Mouse (Mus musculus) bone marrow macrophage, adult 2 months (primary cell): ENCODE results near the gene Gm1123. TPM values are rescaled to one million over a fixed set of nuclear protein-coding genes. Genes with fewer than 3 reads are reported as not detected.

Experiments used
- H3K27ac ChIP-seq: 2 replicates; pipeline ENCODE4 v1.5.1; 2012; ENCODE audit warnings: low read depth, low read length; ENCODE audit not compliant: insufficient read depth
- H3K4me1 ChIP-seq: 2 replicates; pipeline ENCODE4 v1.6.1; 2012; ENCODE audit warnings: low read length; ENCODE audit not compliant: control insufficient read depth, insufficient read depth
- H3K4me3 ChIP-seq: 2 replicates; pipeline ENCODE4 v1.5.1; 2012; ENCODE audit warnings: mild to moderate bottlenecking, low read length, moderate library complexity; ENCODE audit not compliant: insufficient read depth
- CTCF ChIP-seq: IDR thresholded peaks from 2 replicates; pipeline ENCODE4 v1.5.1; 2012; ENCODE audit warnings: low read depth, mild to moderate bottlenecking, low read length, moderate library complexity
- POLR2A ChIP-seq: IDR thresholded peaks from 2 replicates; pipeline ENCODE4 v1.6.1; 2012; ENCODE audit warnings: mild to moderate bottlenecking, low read depth, low read length, borderline replicate concordance
- polyA plus RNA-seq: library from polyadenylated mRNA; stranded (reverse); fragments of >200 nt; gene quantifications from 2 replicates; pipeline ENCODE4 v1.2.4, GENCODE M21; 2012; ENCODE audit not compliant: missing spikeins, insufficient read depth, insufficient read length

The Gm1123 gene
- polyA plus RNA-seq, 1 experiment: 0.36 TPM

- no peaks in the 10 kb centered on the region for H3K4me1 ChIP-seq
- no peak overlapping the region for H3K4me3 ChIP-seq
- H3K27ac ChIP-seq: no peak overlapping the region
- TF ChIP-seq POLR2A: no peak
- no peak for TF ChIP-seq CTCF
These were observed 13.3 kb upstream of the Gm1123 start for GRCm38 (mm10) chr9:99048724-99049250.

- no peak overlapping the region for H3K4me3 ChIP-seq
- no peaks in the 10 kb centered on the region for H3K4me1 ChIP-seq
- TF ChIP-seq POLR2A (no peak), CTCF (no peak)
- H3K27ac ChIP-seq: no peak overlapping the region
These were observed 9.2 kb upstream of the Gm1123 start for GRCm38 (mm10) chr9:99044761-99045160.

- no peaks in the 10 kb centered on the region for H3K4me1 ChIP-seq
- TF ChIP-seq CTCF (no peak), POLR2A (no peak)
- H3K4me3 ChIP-seq: no peak overlapping the region
- H3K27ac ChIP-seq: no peak overlapping the region
These were observed 7.1 kb upstream of the Gm1123 start for GRCm38 (mm10) chr9:99042641-99043040.

- H3K27ac ChIP-seq: no peak overlapping the region
- no peaks in the 10 kb centered on the region for H3K4me1 ChIP-seq
- no peak for TF ChIP-seq POLR2A
- no peak for TF ChIP-seq CTCF
- H3K4me3 ChIP-seq: no peak overlapping the region
These were observed 6.5 kb upstream of the Gm1123 start for GRCm38 (mm10) chr9:99041994-99042393.

GRCm38 (mm10) chr9:99034111-99034510, 1.4 kb downstream of the Gm1123 start:
- Histone ChIP-seq H3K27ac (no peak overlapping the region), H3K4me3 (no peak overlapping the region), H3K4me1 (peaks cover 7% of the 10 kb centered on the region)
- TF ChIP-seq POLR2A (no peak), CTCF (no peak)

GRCm38 (mm10) chr9:99032031-99032430, 3.5 kb downstream of the Gm1123 start:
- H3K4me3 ChIP-seq: no peak overlapping the region
- no peak for TF ChIP-seq POLR2A
- TF ChIP-seq CTCF: no peak
- no peak overlapping the region for H3K27ac ChIP-seq

GRCm38 (mm10) chr9:99021751-99022150, 13.8 kb downstream of the Gm1123 start:
- peaks cover 5% of the 10 kb centered on the region for H3K4me1 ChIP-seq
- no peak for TF ChIP-seq POLR2A
- no peak for TF ChIP-seq CTCF
- no peak overlapping the region for H3K27ac ChIP-seq
- H3K4me3 ChIP-seq: no peak overlapping the region

More at GRCm38 (mm10) chr9:99032031-99032430, 3.5 kb downstream of the Gm1123 start:
- H3K4me1 ChIP-seq: peaks cover 7% of the 10 kb centered on the region

- peaks cover 5% of the 10 kb centered on the region for H3K4me1 ChIP-seq
- no peak for TF ChIP-seq CTCF
- TF ChIP-seq POLR2A: no peak
- no peak overlapping the region for H3K27ac ChIP-seq
- H3K4me3 ChIP-seq: no peak overlapping the region
These were observed 14.3 kb downstream of the Gm1123 start for GRCm38 (mm10) chr9:99021166-99021565.

GRCm38 (mm10) chr9:99017679-99018078, 17.8 kb downstream of the Gm1123 start:
- Histone ChIP-seq H3K4me3 (no peak overlapping the region), H3K27ac (no peak overlapping the region), H3K4me1 (peaks cover 9% of the 10 kb centered on the region)
- TF ChIP-seq CTCF (no peak), POLR2A (no peak)

GRCm38 (mm10) chr9:99016759-99017158, 18.8 kb downstream of the Gm1123 start:
- Histone ChIP-seq H3K4me1 (peaks cover 9% of the 10 kb centered on the region), H3K27ac (no peak overlapping the region), H3K4me3 (no peak overlapping the region)
- no peak for TF ChIP-seq POLR2A
- no peak for TF ChIP-seq CTCF

GRCm38 (mm10) chr9:99016301-99016700, 19.2 kb downstream of the Gm1123 start:
- Histone ChIP-seq H3K27ac (no peak overlapping the region), H3K4me3 (no peak overlapping the region), H3K4me1 (peaks cover 8% of the 10 kb centered on the region)
- TF ChIP-seq CTCF: no peak
- no peak for TF ChIP-seq POLR2A
